Mouse (Mus musculus): ENCODE measurements around the gene D630045J12Rik.

DNA sequence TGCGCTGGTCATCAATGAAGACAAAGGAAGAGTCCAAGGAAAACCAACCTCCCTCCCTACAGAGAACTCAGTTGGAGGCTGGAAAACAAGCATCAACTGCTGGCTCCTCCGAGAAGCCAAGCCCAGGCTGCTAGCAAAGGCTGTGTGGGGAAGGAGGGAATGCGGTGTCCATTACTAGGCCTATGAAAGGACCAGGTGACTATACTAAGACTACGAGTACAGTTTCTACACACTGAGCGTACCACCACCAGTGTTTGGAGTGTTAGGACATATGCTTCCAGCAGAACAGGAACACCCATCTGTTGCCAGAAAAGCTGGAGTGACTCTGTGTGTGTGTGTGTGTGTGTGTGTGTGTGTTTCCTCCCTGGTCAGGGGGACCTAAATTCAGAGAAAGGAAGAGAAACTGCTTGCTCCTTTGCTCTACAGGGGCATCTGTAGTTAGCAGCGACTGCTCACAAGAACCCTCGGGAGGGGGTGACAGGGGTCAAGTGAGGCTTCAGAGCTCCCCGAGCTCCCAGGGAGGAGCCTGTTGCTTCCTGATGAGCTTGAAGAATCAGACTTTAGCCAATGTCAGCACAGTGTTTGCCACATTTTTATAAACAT, 108.2 kb downstream of the D630045J12Rik start:
- TF ChIP-seq RAD21 (IDR thresholded peaks at IDR 0.05; ENCODE audit: low read depth, low read length) (no peak), POLR2A (IDR thresholded peaks at IDR 0.05; ENCODE audit: control insufficient read depth in 1 of 2, insufficient read depth in 1 of 2, low read depth in 1 of 2, low read length in 2 of 2, poor library complexity in 1 of 2) (no peak)
